Mouse (Mus musculus) retina, embryonic 14.5 days (tissue): ENCODE results near the gene Jazf1.
A peak's percentile ranks its signal among the peaks of the same experiment; 100 is the strongest.

ENCODE experiments used
- DNase-seq: peaks from one replicate; pipeline ENCODE4 v3.0.0-alpha.2; 2015; ENCODE audit warnings: low spot score

Gene Jazf1

GRCm38 (mm10) chr6:53067989-53068874 lies at the start of gene Jazf1:
Gene Jazf1, minus strand, starts transcription at chr6:53068631.
- peak; percentile 64 for DNase-seq

GRCm38 (mm10) chr6:53117855-53118254 lies 49.4 kb upstream of the Jazf1 start:
- DNase-seq = no peak

GRCm38 (mm10) chr6:53086879-53087278 lies 18.4 kb upstream of the Jazf1 start:
- DNase-seq = no peak

- no peak for DNase-seq
Measured at GRCm38 (mm10) chr6:53081241-53081640, 12.8 kb upstream of the Jazf1 start.

GRCm38 (mm10) chr6:53078671-53079070 lies 10.2 kb upstream of the Jazf1 start:
- DNase-seq = no peak

GRCm38 (mm10) chr6:53071732-53072131 lies 3.3 kb upstream of the Jazf1 start:
- no peak for DNase-seq

GRCm38 (mm10) chr6:53069976-53070575 lies 1.6 kb upstream of the Jazf1 start:
- peak; percentile 24 for DNase-seq

DNA sequence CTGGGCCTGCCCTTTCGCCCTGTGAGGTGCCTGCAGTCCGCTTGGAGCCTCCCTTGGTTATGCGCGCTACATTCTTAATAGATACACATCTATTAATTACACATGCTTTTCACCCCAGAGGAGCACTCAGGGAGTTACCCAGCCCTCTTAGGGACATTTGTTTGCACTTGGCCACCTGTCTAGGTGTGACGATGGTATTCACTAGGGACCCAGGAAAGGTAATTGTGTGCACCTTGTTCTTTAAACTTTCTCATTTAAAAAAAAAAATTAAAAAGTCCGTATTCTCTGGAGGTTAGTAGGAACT lies 396 bp upstream of the Jazf1 start:
- no peak for DNase-seq

DNA sequence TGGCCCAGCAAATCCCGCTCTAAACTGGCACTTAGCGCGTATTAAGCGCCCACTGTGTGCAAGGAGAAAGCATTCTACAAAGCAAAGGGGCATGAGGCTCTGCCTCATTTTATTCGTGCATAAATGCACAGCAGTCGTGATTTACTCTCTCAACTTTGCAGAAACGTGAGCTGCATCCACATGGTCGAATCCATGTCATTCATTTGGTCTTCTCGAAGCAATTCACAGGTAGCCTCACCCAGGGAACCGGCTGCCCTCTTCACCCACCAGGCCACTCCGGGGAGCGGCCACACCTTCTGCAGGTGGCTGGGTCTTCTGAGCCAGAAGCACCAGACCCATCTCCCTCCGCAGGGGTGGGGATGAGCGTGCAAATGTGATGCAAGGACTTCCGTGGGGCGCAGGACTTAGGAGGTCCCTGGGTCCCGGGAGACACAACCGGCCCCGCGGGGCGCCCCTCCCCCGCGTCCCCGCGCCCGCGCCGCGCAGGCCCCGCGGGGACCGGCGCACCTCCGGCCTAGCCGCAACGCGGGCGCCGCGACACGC lies 914 bp downstream of the Jazf1 start:
- peak; percentile 23 for DNase-seq

DNA sequence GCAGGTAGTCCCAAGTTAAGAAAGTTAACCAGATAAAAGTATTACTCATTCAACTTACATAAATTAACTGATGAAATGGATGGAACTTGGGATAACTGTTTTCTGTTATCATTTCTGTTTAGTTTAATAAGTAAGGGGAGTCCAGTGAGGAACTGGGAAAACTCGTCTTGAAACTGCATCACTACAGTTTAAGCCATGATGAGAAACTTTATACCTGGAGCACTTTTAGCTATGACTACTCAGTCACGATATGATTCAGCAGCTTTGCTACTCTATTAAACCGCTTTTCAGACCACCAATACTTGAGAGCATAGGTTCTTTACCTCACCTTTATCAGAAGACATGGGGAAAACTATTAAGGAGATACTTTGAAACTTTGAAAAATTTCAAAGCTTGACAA lies 1.5 kb downstream of the Jazf1 start:
- no peak for DNase-seq

GRCm38 (mm10) chr6:53064070-53064469 lies 4.4 kb downstream of the Jazf1 start:
- no peak for DNase-seq

DNA sequence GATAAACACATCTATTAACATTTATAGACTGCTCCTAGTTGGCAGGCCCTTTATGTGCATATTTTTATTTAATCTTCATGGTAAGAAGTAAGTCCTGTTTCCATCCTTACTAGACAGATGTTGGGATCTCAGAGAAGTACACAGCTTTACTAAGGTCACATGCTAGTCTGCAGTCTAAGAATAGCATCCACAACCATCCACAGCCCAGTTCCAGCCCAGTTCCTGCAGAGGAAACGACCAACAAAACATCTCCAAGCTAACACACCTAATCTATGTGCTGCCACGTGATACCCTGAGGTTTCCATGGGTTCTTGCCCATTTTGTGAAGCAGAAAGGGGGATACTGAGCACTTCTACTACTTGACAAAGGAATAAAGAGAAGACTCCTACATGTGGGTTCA lies 13.5 kb downstream of the Jazf1 start:
- no peak for DNase-seq

DNA sequence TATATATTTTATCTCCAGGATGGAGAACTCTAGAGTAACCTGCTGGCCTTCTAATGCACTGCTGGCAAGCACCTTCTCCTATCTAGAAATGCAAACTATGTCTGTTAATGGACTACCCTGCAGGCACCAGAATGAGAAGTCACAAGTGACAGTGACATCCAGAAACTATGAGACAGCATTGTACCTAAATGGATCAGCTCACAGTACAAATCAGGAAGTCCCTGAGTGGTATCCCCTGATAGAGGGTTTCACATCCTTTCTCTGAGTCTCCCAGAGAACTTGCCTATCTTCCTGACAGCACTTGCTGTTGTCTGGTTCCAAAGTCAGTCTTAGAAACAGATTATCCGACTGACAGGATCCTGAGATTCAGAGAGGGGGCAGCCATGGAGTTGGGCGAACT lies 22.9 kb downstream of the Jazf1 start:
- DNase-seq = no peak

- DNase-seq = no peak
Measured at GRCm38 (mm10) chr6:53038176-53038575, 30.3 kb downstream of the Jazf1 start.

DNA sequence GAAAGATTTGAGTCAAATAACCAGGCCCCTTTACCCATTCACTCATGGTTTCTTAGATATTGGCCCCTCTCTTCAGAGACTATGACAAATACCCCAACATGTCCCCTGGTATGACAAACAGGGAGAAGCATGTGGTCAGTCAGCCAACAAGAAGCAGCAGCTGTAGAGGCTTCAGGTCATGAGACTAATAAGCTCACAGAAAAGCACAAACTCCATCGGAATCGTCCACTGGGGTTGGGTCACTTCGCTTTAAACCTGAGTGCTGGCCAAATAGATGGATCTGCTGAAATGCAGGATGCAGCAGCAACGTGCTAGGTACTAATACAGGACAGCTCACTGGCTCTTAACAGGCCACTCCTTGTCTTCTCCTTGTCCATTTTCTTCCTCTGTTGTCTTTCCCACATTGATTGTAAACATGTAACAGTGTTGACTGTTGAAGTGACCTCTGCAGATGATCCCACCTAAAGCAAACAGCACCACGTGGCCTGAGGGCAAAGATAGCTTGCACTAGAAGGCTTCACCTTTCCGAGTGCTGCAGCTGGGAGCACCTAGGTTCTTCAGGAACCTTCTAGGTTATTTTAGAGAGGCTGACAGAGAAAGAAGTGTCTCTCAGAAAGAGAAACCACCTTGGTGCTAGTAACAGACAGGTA lies 33.9 kb downstream of the Jazf1 start:
- DNase-seq = no peak

DNA sequence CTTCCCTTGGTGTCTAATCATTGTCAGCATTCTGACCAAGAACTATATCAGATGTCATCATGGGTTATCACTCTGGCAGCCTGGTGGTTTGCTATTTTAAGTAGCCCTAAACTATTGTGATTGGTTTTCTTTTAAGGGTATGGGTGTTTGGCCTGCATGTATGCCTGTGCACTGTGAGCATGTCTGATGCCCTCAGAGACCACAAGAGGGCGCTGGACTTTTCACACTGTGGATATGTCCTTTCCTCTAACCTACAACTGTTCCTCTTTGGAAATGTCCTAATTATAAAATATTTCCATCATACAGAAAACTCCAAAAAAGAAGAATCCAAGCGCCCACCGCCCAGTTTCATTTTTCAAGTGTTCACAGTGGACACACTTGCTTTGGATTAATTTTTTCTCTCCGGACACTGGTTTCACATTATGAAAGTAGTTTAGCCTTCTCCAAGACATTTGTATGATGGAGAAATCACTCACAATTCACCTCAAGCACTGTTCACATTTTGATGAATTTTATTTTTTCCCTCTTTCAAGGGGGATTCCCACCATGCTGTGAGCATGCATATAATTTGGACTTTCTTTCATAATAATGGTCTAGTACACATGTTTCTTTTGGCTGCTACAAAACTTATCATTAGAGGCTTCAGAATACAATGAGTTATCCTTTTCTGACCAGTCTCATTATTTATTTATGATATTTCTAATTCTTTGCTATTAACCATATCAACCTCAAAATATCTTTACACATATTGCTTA lies 35.5 kb downstream of the Jazf1 start:
- DNase-seq = peak; percentile 53

DNA sequence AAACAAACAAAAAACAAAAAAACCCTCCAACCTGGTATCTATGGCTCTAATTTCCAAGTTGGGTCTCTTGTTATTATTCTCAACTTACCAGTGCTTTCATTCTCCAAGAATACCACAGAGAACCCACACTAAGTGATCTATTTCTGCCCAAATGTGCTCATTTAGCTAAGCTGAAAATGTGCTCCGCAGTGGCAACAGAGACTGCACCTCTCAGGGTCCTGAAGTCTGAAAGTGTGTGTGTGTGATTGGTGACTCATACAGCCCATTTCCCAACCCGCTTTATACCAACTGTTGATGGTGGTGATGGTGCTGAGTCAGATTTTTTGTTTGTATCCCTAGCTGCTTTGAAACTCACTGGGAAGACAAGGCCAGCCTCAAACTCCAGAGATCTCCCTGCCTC lies 46.4 kb downstream of the Jazf1 start:
- no peak for DNase-seq

GRCm38 (mm10) chr6:53021081-53021480 lies 47.4 kb downstream of the Jazf1 start:
- DNase-seq = no peak

DNA sequence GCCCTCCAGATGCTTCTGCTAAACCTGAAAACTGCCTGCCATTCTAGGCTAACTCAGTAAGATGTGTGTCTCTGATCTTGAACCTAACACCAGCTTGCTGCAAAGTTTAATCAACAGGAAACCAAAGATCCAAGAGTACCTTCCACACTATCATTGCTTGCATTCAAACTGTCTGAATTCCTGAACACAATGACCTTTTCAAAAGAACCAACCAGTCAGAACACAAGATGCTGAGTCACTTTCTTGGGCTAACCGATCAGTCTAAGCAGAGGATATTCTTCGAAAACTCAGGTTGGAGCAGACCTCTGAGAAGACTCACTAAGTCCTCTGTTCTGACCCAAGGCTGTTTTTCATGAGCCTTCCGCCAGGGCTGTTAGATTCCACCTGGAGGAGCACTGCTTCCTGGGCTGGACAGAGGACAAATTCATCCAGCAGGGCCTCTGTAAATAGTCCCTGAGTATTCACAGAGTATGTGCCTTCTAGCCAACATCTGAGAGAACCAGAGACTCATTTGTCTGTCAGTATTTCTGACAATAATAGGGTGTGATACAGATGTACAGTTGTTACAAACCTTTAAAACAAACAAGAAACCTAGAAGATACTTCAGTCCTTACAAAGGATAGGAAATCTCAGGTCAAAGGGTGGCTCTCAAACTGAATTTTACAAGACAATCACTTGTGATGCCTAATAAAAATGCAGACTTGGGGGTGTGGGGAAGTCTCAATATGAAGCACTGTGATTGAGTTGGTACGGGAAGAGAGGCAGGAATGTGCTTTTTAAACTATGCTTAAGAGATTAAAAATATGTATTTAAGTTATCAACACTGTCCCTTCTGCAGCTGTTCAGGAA lies 50.9 kb downstream of the Jazf1 start:
- no peak for DNase-seq

DNA sequence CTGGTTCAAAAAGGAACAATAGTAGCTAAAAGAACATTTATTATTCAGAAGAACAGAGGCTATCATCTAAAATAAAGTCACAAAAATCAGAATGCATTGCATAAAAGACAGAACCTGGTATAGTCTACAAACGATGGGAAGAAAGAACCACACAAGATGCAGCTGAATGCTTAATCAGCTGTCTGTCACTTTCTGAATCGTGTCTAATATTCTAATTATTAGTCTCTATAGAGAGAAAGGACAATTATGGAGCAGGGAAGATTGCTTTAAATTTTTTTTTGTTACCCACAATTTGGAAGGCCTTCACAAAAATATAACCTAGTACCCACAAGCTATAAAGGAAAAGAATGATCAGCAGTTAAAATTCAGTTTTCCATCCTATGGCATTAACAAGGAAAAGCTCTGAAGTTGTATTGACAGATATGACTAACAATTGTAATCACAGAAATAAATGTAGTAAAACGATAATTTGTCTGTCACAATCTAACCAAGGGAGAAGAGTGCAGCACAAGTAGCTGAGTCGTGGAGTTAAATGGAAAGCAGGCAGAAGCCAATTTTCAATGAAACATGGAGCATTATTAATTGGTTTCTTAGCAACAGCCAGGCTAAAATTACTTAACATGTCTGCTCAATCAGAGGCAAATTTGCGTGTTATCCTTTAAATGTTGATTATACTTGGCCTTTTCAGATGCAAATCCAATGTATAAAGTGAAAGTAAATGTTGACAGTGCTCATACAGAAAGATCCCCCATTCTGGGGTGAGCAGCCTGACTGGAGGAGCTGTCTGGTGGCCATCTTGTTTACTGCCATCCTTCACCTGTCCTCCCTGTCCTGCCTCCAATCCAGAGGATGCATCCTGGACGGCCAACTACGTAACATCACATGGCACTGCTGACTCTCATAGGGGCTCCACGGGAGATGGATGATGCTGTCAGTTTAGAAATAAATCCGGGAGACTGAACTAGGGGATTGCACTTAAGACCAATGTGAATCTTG lies 53.7 kb downstream of the Jazf1 start:
- no peak for DNase-seq
